Mouse (Mus musculus) neural tube, embryonic 12.5 days (tissue): ENCODE data around the gene Dtnb. TPM values are rescaled to one million over a fixed set of nuclear protein-coding genes. Genes with fewer than 3 reads are reported as not detected.
"Not testable (repeated sequence)": the region's sequence is repeated elsewhere in the genome, so short reads cannot be mapped to it uniquely, and the experiment has no call there.

Source experiments
- ATAC-seq: fragments of 200-750 bp; cut with Nextera tagmentation; 2 replicates; pipeline ENCODE4 v1.8.0; 2017; ENCODE audit warnings: low read depth, mild to moderate bottlenecking, moderate TSS enrichment, moderate library complexity; ENCODE audit not compliant: low FRiP score
- H3K27ac ChIP-seq: fragments of 300-500 bp; sonication (generic); 2 replicates; pipeline ENCODE4 v1.5.1; 2016
- H3K27me3 ChIP-seq: fragments of 300-500 bp; sonication (generic); replicated peaks from 2 replicates; pipeline ENCODE4 v1.6.1; 2016; ENCODE audit warnings: mild to moderate bottlenecking
- H3K36me3 ChIP-seq: fragments of 300-500 bp; sonication (generic); 2 replicates; pipeline ENCODE4 v1.6.1; 2016; ENCODE audit warnings: mild to moderate bottlenecking
- H3K4me1 ChIP-seq: fragments of 300-500 bp; sonication (generic); 2 replicates; pipeline ENCODE4 v1.6.1; 2016
- H3K4me2 ChIP-seq: fragments of 300-500 bp; sonication (generic); replicated peaks from 2 replicates; pipeline ENCODE4 v1.6.1; 2016; ENCODE audit warnings: mild to moderate bottlenecking
- H3K4me3 ChIP-seq: fragments of 300-500 bp; sonication (generic); 2 replicates; pipeline ENCODE4 v1.5.1; 2016
- H3K9ac ChIP-seq: fragments of 300-500 bp; sonication (generic); 2 replicates; pipeline ENCODE4 v1.6.1; 2016; ENCODE audit warnings: mild to moderate bottlenecking
- H3K9me3 ChIP-seq: fragments of 300-500 bp; sonication (generic); 2 replicates; pipeline ENCODE4 v1.6.1; 2016; ENCODE audit warnings: mild to moderate bottlenecking
- WGBS: fragments of 180-500 bp; shearing (Covaris S2); methylation state at CpG from one replicate; pipeline ENCODE4 v1.1.7; 2016; 5-methylcytosine and 5-hydroxymethylcytosine counted together
- polyA plus RNA-seq: library from polyadenylated mRNA; unstranded; fragments of >200 nt; fragmentation: Nextera tagmentation; extraction: Ambion mirVana; gene quantifications from 2 replicates; pipeline ENCODE4 v1.2.1, GENCODE M21; 2016

Dtnb gene
- polyA plus RNA-seq, result 45.0 and 46.1 TPM in 2 replicates

GRCm38 (mm10) chr12:3571787-3572580 is at the start of gene Dtnb:
TSS of gene Dtnb (plus strand) at chr12:3572381.
- peak within 1 kb of the TSS; percentile 84 for H3K4me2 ChIP-seq
- peaks cover 10% of the 10 kb centered on the region for H3K4me1 ChIP-seq
- H3K4me3 ChIP-seq, result peak within 1 kb of the TSS; percentile 84
- H3K27ac ChIP-seq, result peak within 1 kb of the TSS; percentile 66; the same call in 1 of the 2 replicates
- peak within 1 kb of the TSS; percentile 90 for H3K9ac ChIP-seq
- ATAC-seq, result peak; percentile 84
- no peaks in the 10 kb centered on the region for H3K36me3 ChIP-seq
- H3K9me3 ChIP-seq, result no peaks in the 10 kb centered on the region
- 2% methylated on average over 73 of the region's 85 CpGs for WGBS
- no peaks in the 10 kb centered on the region for H3K27me3 ChIP-seq

DNA sequence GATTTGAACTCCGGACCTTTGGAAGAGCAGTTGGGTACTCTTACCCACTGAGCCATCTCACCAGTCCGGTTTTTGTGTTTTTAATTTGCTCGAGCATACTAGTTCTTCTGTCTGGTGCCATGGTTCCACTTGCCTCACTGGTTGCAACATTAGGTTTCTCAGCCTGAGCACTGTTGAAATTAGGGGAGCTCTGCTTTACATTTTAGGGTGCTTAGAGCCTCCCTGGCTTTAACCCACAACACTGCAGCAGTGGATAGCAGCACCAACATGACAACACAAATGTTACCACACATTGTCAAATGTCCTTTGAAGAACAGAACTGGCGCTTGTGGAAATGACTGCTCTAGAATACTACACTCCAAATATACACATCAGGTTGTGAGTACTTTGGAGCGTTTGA is 46.6 kb upstream of the Dtnb start:
- no peaks in the 10 kb centered on the region for H3K9me3 ChIP-seq
- no peaks in the 10 kb centered on the region for H3K27me3 ChIP-seq
- no peaks in the 10 kb centered on the region for H3K36me3 ChIP-seq
- WGBS, result 91% methylated on average over 5 of the region's 5 CpGs
- H3K9ac ChIP-seq, result no peak overlapping the region
- ATAC-seq, result no peak
- no peak overlapping the region for H3K4me3 ChIP-seq
- no peaks in the 10 kb centered on the region for H3K4me1 ChIP-seq
- no peak overlapping the region for H3K4me2 ChIP-seq
- H3K27ac ChIP-seq, result no peak overlapping the region

- not testable (repeated sequence) for H3K4me1 ChIP-seq, H3K27ac ChIP-seq, H3K36me3 ChIP-seq, H3K4me2 ChIP-seq, ATAC-seq, H3K27me3 ChIP-seq, H3K9ac ChIP-seq, H3K4me3 ChIP-seq, H3K9me3 ChIP-seq
- 95% methylated on average over 1 of the region's 1 CpGs for WGBS
These were observed 36.7 kb upstream of the Dtnb start for GRCm38 (mm10) chr12:3535446-3535845.

- H3K9ac ChIP-seq, result no peak overlapping the region
- no peaks in the 10 kb centered on the region for H3K9me3 ChIP-seq
- no peak for ATAC-seq
- no peaks in the 10 kb centered on the region for H3K27me3 ChIP-seq
- no peaks in the 10 kb centered on the region for H3K36me3 ChIP-seq
- no peak overlapping the region for H3K4me2 ChIP-seq
- H3K4me1 ChIP-seq, result no peaks in the 10 kb centered on the region
- H3K27ac ChIP-seq, result no peak overlapping the region
- WGBS, result 81% methylated on average over 3 of the region's 3 CpGs
- no peak overlapping the region for H3K4me3 ChIP-seq
These were observed 34.6 kb upstream of the Dtnb start for GRCm38 (mm10) chr12:3537616-3538015.

- H3K4me3 ChIP-seq, result no peak overlapping the region
- H3K27ac ChIP-seq, result no peak overlapping the region
- no peaks in the 10 kb centered on the region for H3K9me3 ChIP-seq
- WGBS, result 78% methylated on average over 1 of the region's 1 CpGs
- H3K36me3 ChIP-seq, result no peaks in the 10 kb centered on the region
- no peak overlapping the region for H3K4me2 ChIP-seq
- H3K4me1 ChIP-seq, result no peaks in the 10 kb centered on the region
- H3K27me3 ChIP-seq, result no peaks in the 10 kb centered on the region
- no peak for ATAC-seq
- no peak overlapping the region for H3K9ac ChIP-seq
These were observed 34.1 kb upstream of the Dtnb start for GRCm38 (mm10) chr12:3538036-3538435.

- H3K9me3 ChIP-seq, result no peaks in the 10 kb centered on the region
- no peak overlapping the region for H3K4me2 ChIP-seq
- no peak overlapping the region for H3K4me3 ChIP-seq
- 78% methylated on average over 2 of the region's 2 CpGs for WGBS
- H3K27me3 ChIP-seq, result no peaks in the 10 kb centered on the region
- no peak overlapping the region for H3K27ac ChIP-seq
- no peaks in the 10 kb centered on the region for H3K36me3 ChIP-seq
- ATAC-seq, result no peak
- no peaks in the 10 kb centered on the region for H3K4me1 ChIP-seq
- H3K9ac ChIP-seq, result no peak overlapping the region
These were observed 32.6 kb upstream of the Dtnb start for GRCm38 (mm10) chr12:3539605-3540004.

- Histone ChIP-seq H3K27ac (no peak overlapping the region), H3K4me2 (no peak overlapping the region), H3K4me3 (no peak overlapping the region), H3K4me1 (no peaks in the 10 kb centered on the region), H3K9me3 (no peaks in the 10 kb centered on the region), H3K36me3 (no peaks in the 10 kb centered on the region), H3K9ac (no peak overlapping the region), H3K27me3 (no peaks in the 10 kb centered on the region)
- ATAC-seq, result no peak
- 90% methylated on average over 7 of the region's 7 CpGs for WGBS
These were observed 31.3 kb upstream of the Dtnb start for GRCm38 (mm10) chr12:3540871-3541270.

DNA sequence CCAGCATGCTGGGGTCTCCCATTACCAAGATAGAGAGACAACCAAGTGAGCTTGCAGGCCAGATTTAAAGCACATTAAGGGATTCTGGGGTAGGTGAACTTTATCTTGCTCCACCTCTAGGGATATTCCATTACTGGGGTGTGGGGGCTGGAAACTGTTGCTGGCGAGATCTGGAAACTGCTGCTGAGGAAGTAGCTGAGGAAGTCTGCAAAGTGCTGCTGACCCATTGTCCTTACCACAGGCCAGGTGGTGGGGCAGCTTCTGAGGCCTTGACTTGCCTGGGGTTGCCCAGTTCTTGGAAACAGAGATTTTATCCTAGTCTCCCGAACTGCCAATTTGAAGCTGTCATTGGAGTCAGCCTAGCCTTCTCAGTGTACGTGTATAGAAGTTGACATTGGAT is 26.7 kb upstream of the Dtnb start:
- 83% methylated on average over 3 of the region's 3 CpGs for WGBS
- Histone ChIP-seq H3K27ac (no peak overlapping the region), H3K9ac (no peak overlapping the region), H3K4me1 (peaks cover 3% of the 10 kb centered on the region; the same call in 1 of the 2 replicates), H3K4me2 (no peak overlapping the region), H3K36me3 (no peaks in the 10 kb centered on the region), H3K27me3 (no peaks in the 10 kb centered on the region), H3K4me3 (no peak overlapping the region), H3K9me3 (no peaks in the 10 kb centered on the region)
- ATAC-seq, result no peak

- WGBS, result 53% methylated on average over 4 of the region's 4 CpGs
- Histone ChIP-seq H3K9ac (no peak overlapping the region), H3K36me3 (no peaks in the 10 kb centered on the region), H3K4me2 (no peak overlapping the region), H3K27ac (no peak overlapping the region), H3K9me3 (no peaks in the 10 kb centered on the region), H3K4me1 (peaks cover 3% of the 10 kb centered on the region; the same call in 1 of the 2 replicates), H3K4me3 (no peak overlapping the region), H3K27me3 (no peaks in the 10 kb centered on the region)
- no peak for ATAC-seq
These were observed 26.0 kb upstream of the Dtnb start for GRCm38 (mm10) chr12:3546121-3546658.

DNA sequence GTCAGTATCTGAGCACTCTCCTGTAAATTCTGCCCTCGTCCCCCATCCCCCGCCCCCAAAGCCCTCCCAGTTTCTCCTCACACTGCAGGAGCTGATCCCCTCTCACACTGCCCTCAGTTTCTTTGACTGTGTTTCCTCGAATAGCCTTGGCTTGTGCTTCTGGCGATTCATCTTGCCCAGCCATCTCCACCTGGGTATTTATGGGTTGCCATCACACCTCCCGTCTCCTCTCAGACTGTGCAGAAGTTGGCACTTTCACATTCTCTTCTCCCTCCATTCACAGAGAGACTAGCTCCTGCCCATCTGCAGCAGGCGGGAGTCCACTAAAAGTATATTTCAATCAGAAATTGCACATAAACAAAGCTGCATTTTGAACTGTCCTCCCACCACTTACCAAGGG is 25.4 kb upstream of the Dtnb start:
- Histone ChIP-seq H3K4me3 (no peak overlapping the region), H3K27me3 (no peaks in the 10 kb centered on the region), H3K27ac (no peak overlapping the region), H3K4me2 (no peak overlapping the region), H3K4me1 (peaks cover 3% of the 10 kb centered on the region; the same call in 1 of the 2 replicates), H3K9me3 (no peaks in the 10 kb centered on the region), H3K9ac (no peak overlapping the region), H3K36me3 (no peaks in the 10 kb centered on the region)
- ATAC-seq, result no peak
- WGBS, result 47% methylated on average over 6 of the region's 6 CpGs

GRCm38 (mm10) chr12:3547506-3547905 is 24.7 kb upstream of the Dtnb start:
- 72% methylated on average over 4 of the region's 4 CpGs for WGBS
- Histone ChIP-seq H3K27me3 (no peaks in the 10 kb centered on the region), H3K27ac (no peak overlapping the region), H3K4me3 (no peak overlapping the region), H3K4me2 (no peak overlapping the region), H3K9ac (no peak overlapping the region), H3K36me3 (no peaks in the 10 kb centered on the region), H3K4me1 (peaks cover 3% of the 10 kb centered on the region; the same call in 1 of the 2 replicates), H3K9me3 (no peaks in the 10 kb centered on the region)
- ATAC-seq, result no peak

DNA sequence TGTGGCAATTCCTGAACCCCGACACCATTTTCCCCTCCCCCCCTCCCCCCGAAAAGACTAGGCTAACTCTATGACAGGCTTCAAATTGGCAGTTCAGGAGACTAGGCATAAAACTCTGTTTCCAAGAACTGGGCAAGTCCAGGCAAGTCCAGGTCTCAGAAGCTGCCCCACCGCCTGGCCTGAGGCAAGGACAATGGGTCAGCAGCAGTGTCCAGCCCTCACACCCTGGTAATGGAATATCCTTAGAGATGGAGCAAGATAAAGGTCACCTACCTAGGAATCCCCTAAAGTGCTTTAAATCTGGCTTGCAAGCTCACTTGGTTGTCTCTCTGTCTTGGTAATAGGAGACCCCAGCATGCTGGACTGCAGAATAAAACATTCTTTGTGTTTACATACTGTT is 24.3 kb upstream of the Dtnb start:
- Histone ChIP-seq H3K27me3 (no peaks in the 10 kb centered on the region), H3K36me3 (no peaks in the 10 kb centered on the region), H3K4me2 (no peak overlapping the region), H3K9ac (no peak overlapping the region), H3K4me3 (no peak overlapping the region), H3K27ac (no peak overlapping the region), H3K9me3 (no peaks in the 10 kb centered on the region), H3K4me1 (peaks cover 3% of the 10 kb centered on the region; the same call in 1 of the 2 replicates)
- no peak for ATAC-seq
- WGBS, result 75% methylated on average over 3 of the region's 3 CpGs
